Mouse (Mus musculus) neural tube, embryonic 15.5 days (tissue): ENCODE measurements at regions not wholly inside any gene's neighbourhood (a gene's known extent, or its start where the extent isn't known, plus 50 kb on each side); places are given as distances from the start of the nearest gene placed in this dataset.
A peak's percentile ranks its signal among the peaks of the same experiment; 100 is the strongest.

Experiments
- ATAC-seq: fragments of 200-750 bp; cut with Nextera tagmentation; 2 replicates; pipeline ENCODE4 v1.8.0; 2017; ENCODE audit warnings: mild to moderate bottlenecking, moderate TSS enrichment, moderate library complexity; ENCODE audit not compliant: low FRiP score
- H3K27ac ChIP-seq: fragments of 300-500 bp; sonication (generic); replicated peaks from 2 replicates; pipeline ENCODE4 v1.5.1; 2015; ENCODE audit warnings: mild to moderate bottlenecking, inconsistent platforms
- H3K27me3 ChIP-seq: fragments of 300-500 bp; sonication (generic); replicated peaks from 2 replicates; pipeline ENCODE4 v1.6.1; 2015; ENCODE audit warnings: inconsistent platforms
- H3K36me3 ChIP-seq: fragments of 300-500 bp; sonication (generic); 2 replicates; pipeline ENCODE4 v1.6.1; 2015; ENCODE audit warnings: inconsistent platforms
- H3K4me1 ChIP-seq: fragments of 300-500 bp; sonication (generic); 2 replicates; pipeline ENCODE4 v1.6.1; 2015; ENCODE audit warnings: inconsistent platforms
- H3K4me2 ChIP-seq: fragments of 300-500 bp; sonication (generic); 2 replicates; pipeline ENCODE4 v1.6.1; 2015; ENCODE audit warnings: inconsistent platforms, mild to moderate bottlenecking, moderate library complexity
- H3K4me3 ChIP-seq: fragments of 300-500 bp; sonication (generic); replicated peaks from 2 replicates; pipeline ENCODE4 v1.5.1; 2015; ENCODE audit warnings: mild to moderate bottlenecking, inconsistent platforms
- H3K9ac ChIP-seq: fragments of 300-500 bp; sonication (generic); replicated peaks from 2 replicates; pipeline ENCODE4 v1.6.1; 2015; ENCODE audit warnings: mild to moderate bottlenecking, inconsistent platforms
- H3K9me3 ChIP-seq: fragments of 300-500 bp; sonication (generic); replicated peaks from 2 replicates; pipeline ENCODE4 v1.6.1; 2016; ENCODE audit warnings: inconsistent platforms
- WGBS: fragments of 180-500 bp; shearing (Covaris S2); methylation state at CpG from one replicate; pipeline ENCODE4 v1.1.7; 2015; ENCODE audit warnings: mixed read lengths; 5-methylcytosine and 5-hydroxymethylcytosine counted together

DNA sequence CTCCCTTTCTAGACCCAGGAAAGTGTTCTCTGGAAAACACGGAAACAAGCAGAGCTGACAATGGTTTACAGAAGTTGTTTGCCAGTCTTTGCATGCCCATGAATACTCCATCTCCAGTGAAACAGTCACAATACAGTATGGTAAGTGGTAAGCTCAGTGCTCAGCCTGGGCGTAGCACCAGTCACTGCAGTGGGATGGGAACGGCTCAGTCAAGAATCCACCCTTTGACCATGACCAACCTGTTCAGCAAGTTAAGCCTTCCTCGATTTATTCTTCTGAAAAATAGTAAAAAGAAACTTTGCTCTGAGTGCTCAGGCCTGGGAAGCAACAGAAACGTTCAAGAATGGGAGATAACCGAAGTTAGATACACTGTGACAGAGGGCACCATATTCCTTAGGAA is 563.7 kb upstream of the Kdm8 start:
- Histone ChIP-seq H3K4me3 (no peak overlapping the region), H3K36me3 (no peaks in the 10 kb centered on the region), H3K27ac (no peak overlapping the region), H3K27me3 (no peaks in the 10 kb centered on the region), H3K9me3 (no peaks in the 10 kb centered on the region), H3K4me2 (no peak overlapping the region), H3K4me1 (no peaks in the 10 kb centered on the region), H3K9ac (no peak overlapping the region)
- ATAC-seq, result no peak
- WGBS, result 93% methylated on average over 6 of the region's 6 CpGs

DNA sequence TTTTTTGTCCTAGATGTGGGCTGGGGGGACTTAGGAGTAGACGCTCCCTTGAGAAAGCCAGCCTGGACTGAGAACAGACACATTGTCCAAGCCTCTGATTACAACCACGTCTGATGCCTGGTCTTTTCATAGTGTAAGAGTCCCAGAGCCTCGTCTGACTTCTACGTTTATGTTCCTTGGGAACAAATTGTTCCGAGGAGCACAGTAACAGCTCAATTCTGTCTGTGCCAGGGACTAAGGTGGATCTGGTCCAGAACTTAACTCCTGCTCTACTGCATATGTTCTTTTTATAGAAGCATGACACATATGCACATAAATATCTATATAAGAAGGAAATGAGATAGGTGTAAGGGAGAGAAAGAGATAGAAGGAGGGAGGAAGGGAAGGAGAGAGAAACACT is 537.2 kb upstream of the Kdm8 start:
- no peak overlapping the region for H3K27ac ChIP-seq
- H3K4me1 ChIP-seq, result no peaks in the 10 kb centered on the region
- H3K9ac ChIP-seq, result no peak overlapping the region
- no peak for ATAC-seq
- WGBS, result 57% methylated on average over 5 of the region's 5 CpGs
- H3K4me3 ChIP-seq, result no peak overlapping the region
- H3K36me3 ChIP-seq, result no peaks in the 10 kb centered on the region
- H3K9me3 ChIP-seq, result no peaks in the 10 kb centered on the region
- no peaks in the 10 kb centered on the region for H3K27me3 ChIP-seq
- H3K4me2 ChIP-seq, result no peak overlapping the region

DNA sequence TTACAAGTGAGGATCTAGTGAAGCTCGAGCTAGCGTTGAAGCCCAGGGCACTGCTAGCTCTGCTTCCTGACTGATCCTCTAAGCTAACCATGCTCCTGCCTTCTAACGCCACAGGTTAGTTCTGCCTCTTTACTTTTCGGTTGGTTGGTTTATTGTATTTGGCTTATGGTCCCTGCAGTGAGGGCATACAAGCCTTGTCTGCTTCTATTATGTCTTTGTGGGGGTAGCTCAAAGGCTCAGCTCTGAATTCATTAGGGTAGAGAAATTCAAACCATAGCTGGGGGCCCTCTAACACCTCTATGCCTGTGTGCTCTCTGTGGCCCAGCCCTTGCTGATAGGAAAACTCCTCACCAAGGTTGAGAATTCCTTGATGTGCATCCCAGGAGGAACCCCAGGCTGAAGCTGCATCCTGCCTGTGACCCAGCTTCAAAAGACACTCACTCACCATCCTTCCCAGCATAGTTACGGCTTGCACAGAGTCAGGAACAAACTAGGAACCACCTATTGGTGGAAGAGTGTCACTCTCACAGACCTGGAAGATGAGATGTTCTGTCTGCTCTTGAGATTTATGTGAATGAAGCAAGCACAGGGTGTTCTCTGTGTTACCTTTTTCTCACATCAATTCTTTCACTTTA is 536.7 kb upstream of the Kdm8 start:
- no peak overlapping the region for H3K9ac ChIP-seq
- H3K9me3 ChIP-seq, result no peaks in the 10 kb centered on the region
- no peaks in the 10 kb centered on the region for H3K4me1 ChIP-seq
- H3K27me3 ChIP-seq, result no peaks in the 10 kb centered on the region
- WGBS, result 53% methylated on average over 5 of the region's 5 CpGs
- no peaks in the 10 kb centered on the region for H3K36me3 ChIP-seq
- H3K27ac ChIP-seq, result no peak overlapping the region
- ATAC-seq, result no peak
- H3K4me3 ChIP-seq, result no peak overlapping the region
- H3K4me2 ChIP-seq, result no peak overlapping the region

DNA sequence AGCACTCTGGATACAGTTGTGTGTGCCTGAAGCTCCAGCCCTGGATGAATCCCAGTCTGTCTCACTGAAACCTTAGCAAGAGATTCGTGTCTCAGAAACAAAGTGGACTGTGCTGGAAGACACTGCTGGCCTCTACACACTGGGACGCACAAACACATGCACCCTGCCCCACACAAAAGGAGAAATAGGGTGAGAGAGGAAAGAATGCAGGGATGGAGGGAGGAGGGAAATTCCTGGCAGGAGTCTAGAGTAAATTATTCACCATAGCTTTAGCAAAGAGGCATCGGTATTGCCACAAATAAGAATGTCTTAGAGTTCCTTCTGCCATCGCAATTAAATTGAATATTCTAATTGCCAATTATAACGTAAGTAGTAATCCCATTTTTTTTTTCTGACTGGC is 530.4 kb upstream of the Kdm8 start:
- no peaks in the 10 kb centered on the region for H3K9me3 ChIP-seq
- ATAC-seq, result no peak
- no peak overlapping the region for H3K4me3 ChIP-seq
- no peaks in the 10 kb centered on the region for H3K36me3 ChIP-seq
- WGBS, result 54% methylated on average over 5 of the region's 5 CpGs
- no peak overlapping the region for H3K9ac ChIP-seq
- 0 out of 2 replicates have a peak, but pooled peaks cover 3% of the 10 kb centered on the region for H3K27me3 ChIP-seq
- H3K4me2 ChIP-seq, result no peak overlapping the region
- peaks cover 5% of the 10 kb centered on the region; the same call in 1 of the 2 replicates for H3K4me1 ChIP-seq
- no peak overlapping the region for H3K27ac ChIP-seq

DNA sequence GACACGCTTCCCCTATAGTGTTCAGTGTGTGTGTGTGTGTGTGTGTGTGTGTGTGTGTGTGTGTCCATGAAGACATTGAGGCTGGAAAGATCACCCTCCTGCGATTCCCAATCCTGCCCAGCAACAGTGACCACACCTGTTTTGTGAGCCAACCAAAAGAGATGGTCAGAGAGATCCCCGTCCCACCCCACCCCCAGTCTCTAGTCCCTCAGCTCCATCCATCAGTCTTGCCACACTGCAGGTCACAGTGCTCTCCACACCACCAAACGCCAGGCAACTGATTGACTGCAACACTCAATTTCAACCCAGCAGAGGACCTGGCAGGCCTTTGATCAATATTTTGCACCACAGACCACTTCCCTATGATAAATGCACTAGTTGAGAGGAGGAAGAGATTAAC is 530.0 kb upstream of the Kdm8 start:
- Histone ChIP-seq H3K27me3 (0 out of 2 replicates have a peak, but pooled peaks cover 3% of the 10 kb centered on the region), H3K4me2 (no peak overlapping the region), H3K4me3 (no peak overlapping the region), H3K27ac (no peak overlapping the region), H3K4me1 (peaks cover 5% of the 10 kb centered on the region; the same call in 1 of the 2 replicates), H3K36me3 (no peaks in the 10 kb centered on the region), H3K9me3 (no peaks in the 10 kb centered on the region), H3K9ac (no peak overlapping the region)
- 80% methylated on average over 4 of the region's 4 CpGs for WGBS
- ATAC-seq, result no peak

DNA sequence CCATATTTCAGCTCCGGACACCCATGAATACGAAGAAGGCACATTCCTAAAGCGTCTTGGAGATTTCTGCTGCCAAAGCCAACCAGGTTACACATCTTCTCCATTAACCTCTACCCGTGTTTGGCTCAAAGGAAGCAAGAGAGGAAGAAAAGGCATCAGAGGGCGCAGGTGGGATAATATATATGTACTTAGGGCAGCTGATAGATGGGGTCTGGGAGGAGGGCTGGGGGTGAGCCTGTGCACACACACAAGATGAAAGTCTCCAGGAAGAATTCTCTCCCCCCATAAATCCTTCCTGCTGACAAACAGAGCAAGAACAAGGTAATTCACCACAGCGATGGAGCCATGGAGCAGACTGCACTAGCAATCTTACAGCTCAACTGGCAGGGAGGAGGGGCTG is 529.5 kb upstream of the Kdm8 start:
- no peaks in the 10 kb centered on the region for H3K9me3 ChIP-seq
- 56% methylated on average over 6 of the region's 6 CpGs for WGBS
- H3K4me2 ChIP-seq, result no peak overlapping the region
- no peak; the same call in 1 of the 2 replicates for ATAC-seq
- H3K27ac ChIP-seq, result no peak overlapping the region
- no peak overlapping the region for H3K4me3 ChIP-seq
- H3K9ac ChIP-seq, result no peak overlapping the region
- H3K36me3 ChIP-seq, result no peaks in the 10 kb centered on the region
- 0 out of 2 replicates have a peak, but pooled peaks cover 3% of the 10 kb centered on the region for H3K27me3 ChIP-seq
- H3K4me1 ChIP-seq, result peaks cover 5% of the 10 kb centered on the region; the same call in 1 of the 2 replicates

DNA sequence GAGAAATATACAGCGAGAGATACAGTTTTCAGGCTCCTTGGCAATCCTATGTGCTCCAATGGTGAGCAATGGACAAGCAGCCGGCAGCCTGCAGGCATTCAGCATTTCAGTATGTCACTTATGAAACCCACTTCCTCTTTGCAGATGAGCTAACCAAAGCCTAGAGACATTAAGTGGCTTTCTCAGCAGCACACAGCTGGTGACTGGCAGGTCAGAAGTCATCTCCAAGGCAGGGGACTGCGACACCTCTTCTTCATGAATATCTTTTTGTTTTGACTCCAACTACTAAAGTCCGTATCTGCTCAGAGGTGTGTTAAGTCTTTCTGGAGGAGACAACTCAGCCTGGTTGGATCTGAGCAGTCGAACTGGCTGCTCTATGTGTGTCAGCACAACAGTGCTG is 528.8 kb upstream of the Kdm8 start:
- ATAC-seq, result no peak
- Histone ChIP-seq H3K27me3 (0 out of 2 replicates have a peak, but pooled peaks cover 3% of the 10 kb centered on the region), H3K4me1 (peaks cover 5% of the 10 kb centered on the region; the same call in 1 of the 2 replicates), H3K36me3 (no peaks in the 10 kb centered on the region), H3K27ac (no peak overlapping the region), H3K4me2 (no peak overlapping the region), H3K9me3 (no peaks in the 10 kb centered on the region), H3K4me3 (no peak overlapping the region), H3K9ac (no peak overlapping the region)
- WGBS, result 78% methylated on average over 5 of the region's 5 CpGs

DNA sequence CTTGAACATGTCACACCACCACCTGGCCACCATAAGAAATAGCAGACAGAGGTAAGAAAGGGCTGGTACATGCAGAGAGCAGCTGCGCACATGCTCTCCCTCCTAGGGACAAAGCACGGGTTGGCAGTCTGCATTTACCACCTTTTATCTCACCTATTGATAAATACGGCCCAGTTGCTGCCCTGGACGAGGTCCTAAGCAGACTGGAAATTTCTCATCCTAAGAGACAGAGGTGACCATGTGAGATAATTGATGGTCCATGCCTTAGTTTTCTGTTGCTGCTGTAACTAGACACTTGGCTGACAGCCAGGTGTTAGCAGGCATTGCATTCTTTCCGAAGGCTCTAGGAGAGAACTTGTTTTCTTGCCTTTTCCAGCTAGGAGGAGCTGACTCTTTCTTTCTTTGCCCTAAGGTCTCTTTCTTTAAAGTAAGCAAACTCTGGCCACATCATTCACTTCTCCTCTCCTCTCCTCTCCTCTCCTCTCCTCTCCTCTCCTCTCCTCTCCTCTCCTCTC is 526.8 kb upstream of the Kdm8 start:
- WGBS, result 40% methylated on average over 5 of the region's 5 CpGs
- H3K4me1 ChIP-seq, result peaks cover 5% of the 10 kb centered on the region; the same call in 1 of the 2 replicates
- no peak for ATAC-seq
- H3K27ac ChIP-seq, result no peak overlapping the region
- no peak overlapping the region for H3K4me2 ChIP-seq
- H3K9me3 ChIP-seq, result no peaks in the 10 kb centered on the region
- H3K4me3 ChIP-seq, result no peak overlapping the region
- no peak overlapping the region for H3K9ac ChIP-seq
- H3K27me3 ChIP-seq, result 0 out of 2 replicates have a peak, but pooled peaks cover 3% of the 10 kb centered on the region
- H3K36me3 ChIP-seq, result no peaks in the 10 kb centered on the region

DNA sequence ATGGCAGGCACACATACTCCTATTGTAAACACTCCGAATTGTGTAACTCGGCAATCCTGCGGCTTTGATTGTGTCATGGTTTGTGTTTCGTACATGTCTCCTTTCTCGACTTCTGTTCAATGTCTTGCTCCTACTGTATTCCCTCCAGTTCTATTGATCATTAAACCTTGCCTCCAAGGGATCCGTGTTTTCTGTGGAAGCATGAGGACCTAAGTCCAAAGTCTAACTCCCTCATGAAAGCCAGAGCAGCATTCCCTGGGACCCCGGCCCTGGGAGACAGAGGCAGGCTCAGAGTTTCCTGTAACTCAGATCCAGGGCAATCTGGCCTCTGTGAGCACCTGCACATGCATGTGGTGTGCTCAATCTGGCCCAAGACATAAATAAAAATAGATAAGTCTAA is 521.7 kb upstream of the Kdm8 start:
- Histone ChIP-seq H3K4me1 (no peaks in the 10 kb centered on the region), H3K9me3 (no peaks in the 10 kb centered on the region), H3K27ac (no peak overlapping the region), H3K4me2 (no peak overlapping the region), H3K9ac (no peak overlapping the region), H3K4me3 (no peak overlapping the region), H3K36me3 (no peaks in the 10 kb centered on the region), H3K27me3 (no peaks in the 10 kb centered on the region)
- WGBS, result 89% methylated on average over 7 of the region's 7 CpGs
- ATAC-seq, result no peak

DNA sequence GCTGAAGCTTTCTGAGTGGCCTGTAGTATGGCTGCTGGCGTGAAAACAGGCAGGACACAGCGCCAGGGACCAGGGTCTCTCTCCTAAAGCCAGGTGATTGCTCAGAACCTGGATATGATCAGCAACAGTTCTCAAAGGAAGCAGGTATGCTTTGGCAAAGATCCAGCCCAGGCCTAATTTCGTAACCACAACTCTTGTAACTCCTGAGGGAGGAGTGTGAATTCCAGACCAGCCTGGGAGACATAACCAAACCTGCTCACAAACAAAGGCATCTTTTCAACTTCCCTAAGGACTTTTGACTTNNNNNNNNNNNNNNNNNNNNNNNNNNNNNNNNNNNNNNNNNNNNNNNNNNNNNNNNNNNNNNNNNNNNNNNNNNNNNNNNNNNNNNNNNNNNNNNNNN is 510.9 kb upstream of the Kdm8 start:
- no peaks in the 10 kb centered on the region for H3K36me3 ChIP-seq
- H3K4me1 ChIP-seq, result peaks cover 7% of the 10 kb centered on the region; the same call in 1 of the 2 replicates
- H3K27ac ChIP-seq, result no peak overlapping the region
- no peak overlapping the region for H3K9ac ChIP-seq
- H3K27me3 ChIP-seq, result no peaks in the 10 kb centered on the region
- no peak overlapping the region for H3K4me3 ChIP-seq
- ATAC-seq, result no peak
- WGBS, result 90% methylated on average over 3 of the region's 3 CpGs
- no peaks in the 10 kb centered on the region for H3K9me3 ChIP-seq
- no peak overlapping the region for H3K4me2 ChIP-seq

DNA sequence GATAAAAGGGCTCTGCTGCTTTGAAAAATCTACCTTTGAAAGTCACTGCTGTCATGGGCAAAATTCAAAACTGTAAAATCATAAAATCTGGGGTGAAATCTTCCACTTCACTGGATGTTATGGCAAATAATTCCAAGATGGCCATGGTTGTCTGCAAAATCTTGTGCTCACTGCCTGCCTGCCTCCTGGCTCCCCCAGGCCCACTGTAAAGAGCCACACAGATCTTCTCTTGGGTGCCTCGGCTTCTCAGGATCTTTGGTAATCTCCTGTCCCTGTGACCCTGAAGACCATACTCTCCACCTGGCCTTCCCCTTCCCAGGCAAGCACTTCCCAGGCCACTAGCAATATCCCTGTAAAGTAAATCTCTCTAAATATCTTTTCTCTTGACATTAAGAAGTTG is 505.1 kb upstream of the Kdm8 start:
- H3K36me3 ChIP-seq, result no peaks in the 10 kb centered on the region
- H3K27me3 ChIP-seq, result no peaks in the 10 kb centered on the region
- no peak overlapping the region for H3K27ac ChIP-seq
- H3K4me3 ChIP-seq, result no peak overlapping the region
- H3K9ac ChIP-seq, result no peak overlapping the region
- H3K4me1 ChIP-seq, result peaks cover 7% of the 10 kb centered on the region; the same call in 1 of the 2 replicates
- no peaks in the 10 kb centered on the region for H3K9me3 ChIP-seq
- no peak overlapping the region for H3K4me2 ChIP-seq
- no peak for ATAC-seq
- 84% methylated on average over 1 of the region's 1 CpGs for WGBS

DNA sequence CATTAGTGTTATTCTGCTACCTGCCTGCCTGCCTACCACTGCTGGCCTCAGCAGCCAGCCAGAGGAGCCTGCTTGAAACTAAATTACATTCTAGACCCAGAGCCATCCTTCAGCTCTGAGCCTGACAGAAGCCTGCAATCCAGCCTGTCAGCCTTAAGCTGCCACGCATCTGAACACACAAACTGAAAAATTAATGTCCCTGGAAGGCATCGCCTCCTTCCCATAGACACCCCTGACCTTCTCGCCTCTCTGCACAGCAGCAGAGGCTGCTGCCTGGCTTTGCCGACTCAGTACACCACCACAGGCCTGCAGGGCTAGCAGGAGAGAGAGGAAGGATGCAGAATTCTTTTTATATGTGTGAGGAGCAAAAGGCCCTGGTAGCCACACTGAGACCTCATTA is 502.9 kb upstream of the Kdm8 start:
- 0 out of 2 replicates have a peak overlapping the region, but pooled peaks have one; percentile 28 for H3K27ac ChIP-seq
- no peak overlapping the region for H3K9ac ChIP-seq
- no peaks in the 10 kb centered on the region for H3K4me1 ChIP-seq
- H3K36me3 ChIP-seq, result no peaks in the 10 kb centered on the region
- WGBS, result 60% methylated on average over 4 of the region's 4 CpGs
- H3K27me3 ChIP-seq, result no peaks in the 10 kb centered on the region
- ATAC-seq, result peak; percentile 31; the same call in 1 of the 2 replicates
- H3K9me3 ChIP-seq, result no peaks in the 10 kb centered on the region
- H3K4me2 ChIP-seq, result no peak overlapping the region
- H3K4me3 ChIP-seq, result no peak overlapping the region
